Mouse (Mus musculus) hindbrain, embryonic 12.5 days (tissue): ENCODE data around the gene St6galnac3. TPM values are rescaled to one million over a fixed set of nuclear protein-coding genes. Genes with fewer than 3 reads are reported as not detected.
"Not testable (repeated sequence)": the region's sequence is repeated elsewhere in the genome, so short reads cannot be mapped to it uniquely, and the experiment has no call there.

Source experiments
- ATAC-seq: fragments of 200-750 bp; cut with Nextera tagmentation; 2 replicates; pipeline ENCODE4 v1.8.0; 2017; ENCODE audit warnings: moderate TSS enrichment; ENCODE audit not compliant: low FRiP score
- H3K27ac ChIP-seq: fragments of 300-500 bp; sonication (generic); 2 replicates; pipeline ENCODE4 v1.5.1; 2016; ENCODE audit warnings: mild to moderate bottlenecking
- H3K27me3 ChIP-seq: fragments of 300-500 bp; sonication (generic); 2 replicates; pipeline ENCODE4 v1.6.1; 2016; ENCODE audit warnings: mild to moderate bottlenecking
- H3K36me3 ChIP-seq: fragments of 300-500 bp; sonication (generic); 2 replicates; pipeline ENCODE4 v1.6.1; 2016; ENCODE audit warnings: mild to moderate bottlenecking
- H3K4me1 ChIP-seq: fragments of 300-500 bp; sonication (generic); 2 replicates; pipeline ENCODE4 v1.6.1; 2016
- H3K4me2 ChIP-seq: fragments of 300-500 bp; sonication (generic); replicated peaks from 2 replicates; pipeline ENCODE4 v1.6.1; 2016; ENCODE audit warnings: mild to moderate bottlenecking
- H3K4me3 ChIP-seq: fragments of 300-500 bp; sonication (generic); 2 replicates; pipeline ENCODE4 v1.5.1; 2016; ENCODE audit warnings: mild to moderate bottlenecking
- H3K9ac ChIP-seq: fragments of 300-500 bp; sonication (generic); 2 replicates; pipeline ENCODE4 v1.6.1; 2016; ENCODE audit warnings: mild to moderate bottlenecking, moderate library complexity
- H3K9me3 ChIP-seq: fragments of 300-500 bp; sonication (generic); replicated peaks from 2 replicates; pipeline ENCODE4 v1.6.1; 2016; ENCODE audit warnings: mild to moderate bottlenecking
- WGBS: fragments of 180-500 bp; shearing (Covaris S2); methylation state at CpG from one replicate; pipeline ENCODE4 v1.1.7; 2016; 5-methylcytosine and 5-hydroxymethylcytosine counted together
- polyA plus RNA-seq: library from polyadenylated mRNA; unstranded; fragments of >200 nt; fragmentation: Nextera tagmentation; extraction: Ambion mirVana; gene quantifications from 2 replicates; pipeline ENCODE4 v1.2.1, GENCODE M21; 2016

Gene St6galnac3
- 31.7 and 40.8 TPM in 2 replicates for polyA plus RNA-seq

DNA sequence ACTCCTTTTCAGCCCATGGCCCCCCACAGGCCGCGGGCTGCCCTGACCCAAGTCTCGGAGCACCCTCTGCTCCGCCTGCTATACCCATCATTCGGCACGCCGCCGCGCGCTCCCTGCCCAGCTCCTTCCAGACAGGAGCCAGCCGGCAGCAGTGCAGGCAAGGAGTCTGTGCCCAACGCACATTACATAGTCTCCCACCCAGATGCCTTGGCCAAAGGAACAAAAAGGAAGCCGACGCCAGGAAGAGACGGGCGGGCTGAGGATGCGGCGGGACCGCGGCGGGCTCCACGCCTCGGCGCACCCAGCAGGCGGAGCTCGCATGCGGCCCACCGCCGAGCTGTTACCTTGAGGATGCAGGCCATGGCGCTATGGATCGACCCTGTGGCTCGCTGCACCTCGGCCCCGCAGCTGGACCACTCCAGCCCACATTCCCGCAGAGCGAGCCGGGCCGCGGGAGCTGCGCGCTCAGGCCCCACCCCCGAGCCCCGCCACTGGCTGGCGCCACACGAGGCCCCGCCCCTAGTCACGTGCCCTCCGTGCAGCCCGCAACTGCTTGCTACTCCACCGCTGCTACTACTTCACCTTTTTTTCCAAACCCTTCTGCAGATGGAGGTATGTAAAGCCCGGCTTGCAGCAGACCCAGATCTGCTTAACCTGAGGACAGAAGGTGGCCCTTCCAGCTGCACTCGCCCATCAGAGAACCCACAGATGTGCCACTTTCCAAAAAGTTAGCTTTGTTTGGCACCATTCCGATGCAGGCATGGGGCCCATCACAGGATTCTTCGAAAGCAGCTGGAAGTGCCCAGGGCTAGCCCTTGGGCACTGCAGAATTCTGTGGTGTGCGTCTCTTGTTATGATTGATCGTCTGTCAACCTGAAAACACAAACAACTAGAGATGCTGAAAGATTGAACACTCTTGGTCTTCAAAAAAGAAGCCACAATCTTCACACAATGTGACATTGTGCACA lies at the start of gene St6galnac3:
TSS of gene St6galnac3 (minus strand) at position 474 of the 968 bp plus-strand sequence.
- Histone ChIP-seq H3K4me1 (peaks cover 17% of the 10 kb centered on the region), H3K4me2 (peak within 1 kb of the TSS; percentile 81), H3K27me3 (peaks cover 10% of the 10 kb centered on the region; the same call in 1 of the 2 replicates), H3K4me3 (peak within 1 kb of the TSS; percentile 65), H3K27ac (peak within 1 kb of the TSS; percentile 87), H3K36me3 (no peaks in the 10 kb centered on the region), H3K9ac (peak within 1 kb of the TSS; percentile 76), H3K9me3 (no peaks in the 10 kb centered on the region)
- 2% methylated on average over 56 of the region's 56 CpGs for WGBS
- ATAC-seq, result peak; percentile 99

DNA sequence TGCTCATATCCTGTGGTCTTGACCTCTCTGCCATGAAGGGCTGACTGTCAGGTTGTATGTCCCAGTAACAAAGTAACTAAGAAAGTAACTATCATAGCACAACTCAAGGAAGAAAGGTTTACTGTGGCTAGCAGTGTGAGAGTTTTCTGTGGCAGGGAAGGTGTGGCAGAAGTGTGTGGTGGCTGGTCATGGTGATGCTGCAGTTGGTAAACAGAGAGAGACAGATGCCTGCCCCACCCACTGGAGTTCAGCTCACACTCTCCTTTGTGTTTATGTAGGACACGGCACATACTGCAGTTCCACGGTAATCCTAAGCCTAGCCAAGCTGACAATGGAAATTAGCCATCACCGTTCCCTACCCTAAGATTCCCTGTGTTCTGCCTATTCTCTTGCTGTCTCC lies 49.6 kb upstream of the St6galnac3 start:
- no peak for ATAC-seq
- no peak overlapping the region for H3K4me3 ChIP-seq
- no peaks in the 10 kb centered on the region for H3K27me3 ChIP-seq
- WGBS, result 90% methylated on average over 3 of the region's 3 CpGs
- H3K4me1 ChIP-seq, result no peaks in the 10 kb centered on the region
- H3K27ac ChIP-seq, result no peak overlapping the region
- no peak overlapping the region for H3K9ac ChIP-seq
- no peaks in the 10 kb centered on the region for H3K36me3 ChIP-seq
- no peak overlapping the region for H3K4me2 ChIP-seq
- H3K9me3 ChIP-seq, result no peaks in the 10 kb centered on the region

DNA sequence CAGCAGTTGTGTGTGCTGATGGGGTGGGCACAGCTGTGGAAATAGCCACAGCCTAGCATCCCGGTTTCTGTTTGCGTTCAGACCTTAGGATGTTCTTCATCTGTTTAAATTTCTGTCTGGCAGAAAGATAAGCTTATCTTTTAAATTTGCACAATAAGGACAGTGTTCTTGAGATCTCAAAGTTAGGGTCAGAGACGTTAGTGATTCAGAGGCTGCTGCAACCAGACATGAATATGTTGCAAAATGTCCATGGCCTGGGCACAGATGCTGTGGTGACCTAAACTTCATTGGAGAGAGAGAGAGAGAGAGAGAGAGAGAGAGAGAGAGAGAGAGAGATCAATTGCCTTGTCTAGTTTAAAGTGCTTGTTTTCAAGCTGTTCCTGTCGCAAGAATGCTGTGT lies 46.5 kb upstream of the St6galnac3 start:
- H3K4me1 ChIP-seq, result no peaks in the 10 kb centered on the region
- no peaks in the 10 kb centered on the region for H3K9me3 ChIP-seq
- no peak overlapping the region for H3K4me3 ChIP-seq
- H3K4me2 ChIP-seq, result no peak overlapping the region
- no peaks in the 10 kb centered on the region for H3K36me3 ChIP-seq
- H3K27me3 ChIP-seq, result no peaks in the 10 kb centered on the region
- ATAC-seq, result no peak
- no peak overlapping the region for H3K9ac ChIP-seq
- WGBS, result 85% methylated on average over 4 of the region's 4 CpGs
- no peak overlapping the region for H3K27ac ChIP-seq

DNA sequence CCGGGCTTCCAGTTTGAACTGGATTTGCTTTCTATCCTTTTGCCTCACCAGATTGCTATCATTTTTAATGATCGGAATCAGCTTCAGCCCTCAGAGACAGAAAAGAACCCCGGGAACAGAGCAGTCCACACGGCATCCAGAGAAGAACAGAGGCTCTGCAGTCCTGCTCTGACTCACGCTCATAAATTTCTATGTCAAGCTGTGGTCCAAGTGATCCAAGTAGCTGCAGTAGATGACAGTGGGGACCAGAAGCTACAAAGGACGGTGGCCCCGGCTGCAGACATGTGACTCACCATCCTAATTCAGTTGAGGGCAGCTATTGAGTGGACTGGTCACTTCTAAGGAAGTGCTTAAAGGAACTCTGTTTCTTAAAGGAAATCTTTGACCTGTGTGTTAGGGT lies 45.6 kb upstream of the St6galnac3 start:
- no peaks in the 10 kb centered on the region for H3K9me3 ChIP-seq
- no peak overlapping the region for H3K4me3 ChIP-seq
- no peak overlapping the region for H3K9ac ChIP-seq
- no peak overlapping the region for H3K4me2 ChIP-seq
- ATAC-seq, result no peak
- H3K27me3 ChIP-seq, result no peaks in the 10 kb centered on the region
- H3K4me1 ChIP-seq, result no peaks in the 10 kb centered on the region
- no peaks in the 10 kb centered on the region for H3K36me3 ChIP-seq
- no peak overlapping the region for H3K27ac ChIP-seq
- 65% methylated on average over 7 of the region's 7 CpGs for WGBS

DNA sequence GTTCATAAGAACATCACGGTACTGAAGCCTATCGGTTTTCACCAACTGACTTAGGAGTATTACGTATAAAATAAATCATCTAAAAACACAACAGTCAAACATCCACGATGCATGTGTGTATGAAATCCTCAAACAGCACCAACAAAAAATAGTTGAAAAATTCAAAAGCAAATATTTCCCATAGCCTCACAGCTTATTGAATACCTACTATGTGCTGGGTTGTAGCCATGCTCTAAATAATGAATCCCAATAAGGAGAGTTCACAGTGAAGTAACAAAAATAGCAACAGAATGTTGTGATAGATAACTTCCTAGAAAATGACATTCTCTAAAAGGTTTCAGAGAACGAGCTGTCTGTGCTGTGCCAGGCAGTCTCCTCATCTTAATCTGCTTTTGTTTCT lies 44.2 kb upstream of the St6galnac3 start:
- Histone ChIP-seq H3K4me3 (no peak overlapping the region), H3K9me3 (no peaks in the 10 kb centered on the region), H3K4me2 (no peak overlapping the region), H3K27ac (no peak overlapping the region), H3K27me3 (no peaks in the 10 kb centered on the region), H3K9ac (no peak overlapping the region), H3K36me3 (no peaks in the 10 kb centered on the region), H3K4me1 (peaks cover 2% of the 10 kb centered on the region; the same call in 1 of the 2 replicates)
- WGBS, result 93% methylated on average over 5 of the region's 5 CpGs
- ATAC-seq, result no peak

DNA sequence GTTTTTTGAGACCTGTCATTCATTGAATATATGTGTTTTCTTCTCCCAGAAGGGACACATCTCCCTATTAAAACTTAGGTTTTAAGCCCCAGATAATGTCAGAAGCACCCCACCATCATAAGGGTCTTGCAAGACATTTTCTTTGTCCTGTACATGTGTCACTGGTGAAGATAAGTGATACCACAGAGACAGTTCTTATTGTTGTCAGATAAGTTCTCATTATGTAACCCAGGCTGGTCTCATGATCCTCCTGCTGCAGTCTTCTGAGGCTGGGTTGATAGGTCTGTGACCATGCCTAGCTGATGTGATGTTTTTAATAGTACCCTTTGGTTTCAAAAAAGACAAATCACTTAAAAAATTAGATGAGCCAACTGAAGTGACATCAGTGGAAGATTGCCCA lies 40.2 kb upstream of the St6galnac3 start:
- no peak overlapping the region for H3K27ac ChIP-seq
- no peak for ATAC-seq
- H3K27me3 ChIP-seq, result no peaks in the 10 kb centered on the region
- H3K9me3 ChIP-seq, result no peaks in the 10 kb centered on the region
- H3K4me3 ChIP-seq, result no peak overlapping the region
- H3K9ac ChIP-seq, result no peak overlapping the region
- H3K36me3 ChIP-seq, result no peaks in the 10 kb centered on the region
- H3K4me2 ChIP-seq, result no peak overlapping the region
- peaks cover 2% of the 10 kb centered on the region; the same call in 1 of the 2 replicates for H3K4me1 ChIP-seq

DNA sequence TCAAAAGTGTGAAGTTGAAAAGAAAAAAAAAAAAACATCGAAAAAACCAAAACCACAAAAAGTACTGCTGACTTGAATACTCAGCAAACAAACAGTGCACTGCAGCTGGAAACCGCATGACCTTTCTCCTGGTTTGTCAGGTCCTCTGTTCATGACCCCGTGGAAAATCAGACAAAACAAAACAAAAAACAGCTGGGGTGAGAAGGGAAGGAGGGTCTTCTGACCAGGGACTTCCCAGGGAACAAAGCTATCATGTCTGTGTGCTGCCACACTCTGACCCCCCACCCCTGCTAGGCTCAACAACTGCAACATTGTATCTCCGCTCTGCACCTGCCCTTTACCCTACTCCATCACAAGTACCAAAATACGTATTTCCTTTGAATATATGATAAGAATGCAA lies 39.8 kb upstream of the St6galnac3 start:
- H3K27ac ChIP-seq, result no peak overlapping the region
- WGBS, result 11% methylated on average over 5 of the region's 5 CpGs
- H3K9ac ChIP-seq, result no peak overlapping the region
- no peak overlapping the region for H3K4me3 ChIP-seq
- no peaks in the 10 kb centered on the region for H3K36me3 ChIP-seq
- no peak for ATAC-seq
- H3K9me3 ChIP-seq, result no peaks in the 10 kb centered on the region
- H3K4me1 ChIP-seq, result peaks cover 2% of the 10 kb centered on the region; the same call in 1 of the 2 replicates
- no peaks in the 10 kb centered on the region for H3K27me3 ChIP-seq
- H3K4me2 ChIP-seq, result no peak overlapping the region

DNA sequence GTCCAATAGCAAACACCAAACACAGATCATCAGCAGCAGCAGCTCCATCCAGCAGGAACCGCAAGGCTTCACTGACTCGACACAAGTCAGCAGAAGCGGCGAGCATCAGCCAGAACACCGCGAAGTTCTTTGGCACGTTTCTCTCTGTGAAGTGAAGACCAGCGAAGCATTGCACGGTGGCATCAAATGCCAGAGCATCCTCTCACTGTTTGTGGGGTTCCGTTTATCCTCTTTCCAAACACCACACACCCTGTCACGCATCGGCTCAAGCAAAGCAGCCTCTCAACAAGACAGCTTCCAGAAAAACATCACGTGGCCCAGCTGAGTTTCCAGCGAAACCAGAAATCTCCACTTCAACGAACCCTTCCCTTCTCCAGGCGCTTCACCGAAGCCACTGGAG lies 36.2 kb upstream of the St6galnac3 start:
- Histone ChIP-seq H3K9ac (no peak overlapping the region), H3K36me3 (no peaks in the 10 kb centered on the region), H3K4me2 (no peak overlapping the region), H3K4me3 (no peak overlapping the region), H3K27ac (no peak overlapping the region), H3K27me3 (no peaks in the 10 kb centered on the region), H3K9me3 (no peaks in the 10 kb centered on the region), H3K4me1 (peaks cover 6% of the 10 kb centered on the region)
- ATAC-seq, result no peak
- 85% methylated on average over 17 of the region's 17 CpGs for WGBS

DNA sequence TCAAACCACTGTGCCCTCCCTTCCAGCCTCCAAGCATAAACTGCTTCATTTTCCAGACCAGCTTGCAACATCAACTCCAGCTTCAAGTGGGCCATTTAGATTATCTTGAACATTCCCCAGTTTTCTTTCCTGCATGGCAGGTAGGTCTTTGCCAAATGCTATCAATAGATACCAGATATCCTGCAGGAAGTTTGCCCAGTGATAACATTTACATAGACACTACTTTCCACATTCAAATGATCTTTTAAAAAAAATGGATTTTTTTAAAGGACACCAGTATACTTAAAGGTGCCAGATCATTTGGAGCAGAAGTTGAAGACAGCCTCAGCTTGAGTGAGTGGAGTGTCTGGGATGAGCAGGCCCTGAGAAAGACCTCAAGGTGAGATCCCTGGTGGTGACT lies 34.3 kb upstream of the St6galnac3 start:
- no peaks in the 10 kb centered on the region for H3K27me3 ChIP-seq
- H3K4me1 ChIP-seq, result peaks cover 3% of the 10 kb centered on the region
- H3K36me3 ChIP-seq, result no peaks in the 10 kb centered on the region
- no peak overlapping the region for H3K27ac ChIP-seq
- H3K9me3 ChIP-seq, result no peaks in the 10 kb centered on the region
- H3K4me2 ChIP-seq, result no peak overlapping the region
- ATAC-seq, result no peak
- no peak overlapping the region for H3K4me3 ChIP-seq
- no peak overlapping the region for H3K9ac ChIP-seq

DNA sequence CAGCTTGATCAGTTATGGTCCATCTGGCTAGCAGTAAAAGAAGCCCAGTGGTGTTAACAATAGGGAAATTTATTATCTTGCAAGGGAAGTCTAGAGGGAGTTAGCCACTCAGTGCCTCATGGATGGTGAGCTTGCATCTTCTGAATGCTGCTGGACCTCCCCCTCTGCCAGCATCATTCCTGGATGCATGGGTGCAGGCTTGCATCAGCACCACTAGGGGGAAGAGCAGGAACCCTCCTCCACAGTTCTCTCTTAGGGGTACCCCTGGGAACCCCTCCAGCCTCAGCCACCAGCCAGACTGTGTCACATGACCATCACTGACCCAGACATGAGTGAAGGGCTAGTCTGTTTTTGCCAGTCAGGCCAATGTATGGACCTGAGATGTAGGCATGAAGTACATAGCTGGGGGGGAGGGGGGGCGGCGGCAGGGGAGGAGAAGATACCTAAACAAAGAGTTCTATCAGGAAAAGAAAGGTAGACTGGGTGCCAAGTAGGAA lies 31.6 kb upstream of the St6galnac3 start:
- no peaks in the 10 kb centered on the region for H3K9me3 ChIP-seq
- 92% methylated on average over 2 of the region's 2 CpGs for WGBS

DNA sequence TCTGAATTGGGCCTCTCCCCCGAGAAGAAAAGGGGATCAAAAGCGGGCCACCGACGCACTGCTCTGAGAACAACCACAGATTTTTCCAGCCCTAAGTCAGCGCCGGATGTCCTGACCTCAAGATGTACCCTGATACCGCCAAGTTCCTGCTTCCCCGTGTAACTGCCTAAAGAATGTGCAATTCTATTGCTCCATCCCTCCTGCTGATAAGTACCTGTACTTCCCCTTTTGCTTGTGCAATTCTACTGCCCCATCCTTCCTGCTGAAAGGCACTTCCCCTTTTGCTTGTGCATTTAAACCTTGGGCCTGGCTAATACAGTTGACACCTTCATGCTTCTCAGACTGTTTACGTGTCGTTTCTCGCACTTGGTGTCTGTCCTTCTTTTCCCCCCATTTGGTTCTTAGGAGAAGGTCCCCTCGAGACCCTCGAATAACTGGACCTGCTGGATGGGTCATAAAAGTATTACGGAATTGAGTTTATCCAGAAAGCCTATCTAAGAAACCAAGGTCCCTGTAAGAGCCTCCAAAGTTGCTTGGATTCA lies 30.9 kb upstream of the St6galnac3 start:
- H3K9me3 ChIP-seq, ATAC-seq, H3K36me3 ChIP-seq, H3K27me3 ChIP-seq, H3K4me2 ChIP-seq, H3K27ac ChIP-seq, H3K4me3 ChIP-seq, H3K4me1 ChIP-seq, H3K9ac ChIP-seq: not testable (repeated sequence)
- 82% methylated on average over 14 of the region's 14 CpGs for WGBS

More for the DNA sequence above, 31.6 kb upstream of the St6galnac3 start:
- no peaks in the 10 kb centered on the region for H3K27me3 ChIP-seq
- no peak overlapping the region for H3K4me2 ChIP-seq
- H3K4me1 ChIP-seq, result peaks cover 3% of the 10 kb centered on the region
- H3K4me3 ChIP-seq, result no peak overlapping the region
- H3K9ac ChIP-seq, result no peak overlapping the region
- no peak for ATAC-seq
- H3K27ac ChIP-seq, result no peak overlapping the region
- H3K36me3 ChIP-seq, result no peaks in the 10 kb centered on the region

DNA sequence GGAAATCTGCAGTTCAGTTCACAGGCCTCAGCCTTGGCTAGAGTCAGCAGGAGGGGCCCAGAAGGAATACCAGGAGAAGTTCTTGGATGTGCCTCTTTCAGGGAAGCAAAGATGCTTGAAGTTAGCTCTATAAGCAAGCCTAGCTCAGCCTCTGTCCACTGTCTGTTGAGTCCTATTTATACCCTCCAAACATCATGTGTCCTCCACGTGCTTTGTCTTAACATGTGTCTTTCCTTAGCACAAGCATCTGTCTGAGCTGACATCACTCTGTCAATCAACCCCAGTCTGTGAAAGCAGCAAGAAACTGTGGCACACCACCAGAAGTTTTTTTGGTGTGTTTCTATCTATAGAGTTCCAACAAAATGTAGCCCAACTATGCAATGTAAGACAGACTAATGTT lies 26.5 kb upstream of the St6galnac3 start:
- WGBS, result 49% methylated on average over 1 of the region's 1 CpGs

More for the DNA sequence above, 26.5 kb upstream of the St6galnac3 start:
- no peaks in the 10 kb centered on the region for H3K9me3 ChIP-seq
- H3K27ac ChIP-seq, result no peak overlapping the region
- H3K4me3 ChIP-seq, result no peak overlapping the region
- H3K9ac ChIP-seq, result no peak overlapping the region
- H3K4me1 ChIP-seq, result no peaks in the 10 kb centered on the region
- ATAC-seq, result no peak
- H3K4me2 ChIP-seq, result no peak overlapping the region
- no peaks in the 10 kb centered on the region for H3K36me3 ChIP-seq
- no peaks in the 10 kb centered on the region for H3K27me3 ChIP-seq
